Mouse (Mus musculus): Measurements from ENCODE around the gene Sapcd1.

GRCm38 (mm10) chr17:35057090-35057489 lies 29.3 kb upstream of the Sapcd1 start:
- no peak for TF ChIP-seq EP300 (IDR thresholded peaks at IDR 0.05; ENCODE audit: low read depth)
- TF ChIP-seq CTCF (IDR thresholded peaks at IDR 0.05; ENCODE audit: low read depth), result no peak
